Mouse (Mus musculus) liver, embryonic 15.5 days (tissue): ENCODE measurements around the gene Crmp1. TPM values are rescaled to one million over a fixed set of nuclear protein-coding genes. Genes with fewer than 3 reads are reported as not detected.

ENCODE experiments used
- ATAC-seq: fragments of 200-750 bp; cut with Nextera tagmentation; 2 replicates; pipeline ENCODE4 v1.8.0; 2017; ENCODE audit warnings: moderate number of reproducible peaks, mild to moderate bottlenecking, moderate library complexity; ENCODE audit not compliant: insufficient read depth
- H3K27ac ChIP-seq: fragments of 300-500 bp; sonication (generic); replicated peaks from 2 replicates; pipeline ENCODE4 v1.5.1; 2015; ENCODE audit warnings: mild to moderate bottlenecking, inconsistent platforms
- H3K27me3 ChIP-seq: fragments of 300-500 bp; sonication (generic); 2 replicates; pipeline ENCODE4 v1.6.1; 2015; ENCODE audit warnings: mild to moderate bottlenecking, inconsistent platforms
- H3K36me3 ChIP-seq: fragments of 300-500 bp; sonication (generic); replicated peaks from 2 replicates; pipeline ENCODE4 v1.6.1; 2015; ENCODE audit warnings: moderate library complexity, mild to moderate bottlenecking, inconsistent platforms
- H3K4me1 ChIP-seq: fragments of 300-500 bp; sonication (generic); replicated peaks from 2 replicates; pipeline ENCODE4 v1.6.1; 2015; ENCODE audit warnings: inconsistent platforms
- H3K4me2 ChIP-seq: fragments of 300-500 bp; sonication (generic); 2 replicates; pipeline ENCODE4 v1.6.1; 2015; ENCODE audit warnings: moderate library complexity, mild to moderate bottlenecking, inconsistent platforms
- H3K4me3 ChIP-seq: fragments of 300-500 bp; sonication (generic); replicated peaks from 2 replicates; pipeline ENCODE4 v1.5.1; 2015; ENCODE audit warnings: mild to moderate bottlenecking, inconsistent platforms
- H3K9ac ChIP-seq: fragments of 300-500 bp; sonication (generic); 2 replicates; pipeline ENCODE4 v1.6.1; 2015; ENCODE audit warnings: moderate library complexity, mild to moderate bottlenecking, inconsistent platforms
- H3K9me3 ChIP-seq: fragments of 300-500 bp; sonication (generic); replicated peaks from 2 replicates; pipeline ENCODE4 v1.6.1; 2016; ENCODE audit warnings: inconsistent platforms
- WGBS: fragments of 180-500 bp; shearing (Covaris S2); methylation state at CpG from one replicate; pipeline ENCODE4 v1.1.7; 2015; ENCODE audit warnings: mixed read lengths; ENCODE audit not compliant: insufficient replicate concordance; 5-methylcytosine and 5-hydroxymethylcytosine counted together
- polyA plus RNA-seq: library from polyadenylated mRNA; unstranded; fragments of >200 nt; fragmentation: Nextera tagmentation; extraction: Ambion mirVana; gene quantifications from 2 replicates; pipeline ENCODE4 v1.2.1, GENCODE M21; 2015

Crmp1 gene
- 1.0 and 1.6 TPM in 2 replicates for polyA plus RNA-seq

DNA sequence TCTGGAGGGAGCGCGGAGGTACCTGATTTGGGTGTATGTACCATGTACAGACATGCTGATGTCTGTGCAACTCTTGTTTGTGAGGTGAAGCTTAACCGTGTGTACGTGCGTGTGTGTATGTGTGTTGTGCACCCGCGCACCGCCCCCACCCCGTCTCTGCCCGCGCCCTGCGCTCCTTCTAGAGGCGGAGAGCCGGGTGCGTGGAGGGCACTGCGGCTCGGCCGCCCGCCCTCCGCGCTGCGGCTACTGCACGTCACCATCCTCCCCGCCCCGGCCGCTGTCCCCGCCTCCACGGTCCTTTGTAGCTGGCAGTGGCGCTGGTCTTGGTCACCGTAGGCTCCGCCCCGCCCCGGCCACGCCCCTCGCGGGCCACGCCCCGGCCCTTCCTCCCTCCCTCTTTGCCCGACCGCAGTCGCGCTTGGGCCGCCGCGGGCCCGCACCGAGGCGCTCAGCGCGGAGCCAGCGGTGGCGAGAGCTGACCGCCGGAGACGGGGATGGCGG is at the start of gene Crmp1:
Gene Crmp1 (plus strand): TSS at position 290 of the 501 bp plus-strand sequence.
- no peak within 1 kb of the TSS for H3K27ac ChIP-seq
- H3K9me3 ChIP-seq: no peaks in the 10 kb centered on the region
- peaks cover 7% of the 10 kb centered on the region for H3K4me1 ChIP-seq
- H3K9ac ChIP-seq: no peak within 1 kb of the TSS
- WGBS: 2% methylated on average over 48 of the region's 56 CpGs
- H3K27me3 ChIP-seq: peaks cover 71% of the 10 kb centered on the region
- no peaks in the 10 kb centered on the region for H3K36me3 ChIP-seq
- ATAC-seq: no peak
- 0 out of 2 replicates have a peak within 1 kb of the TSS, but pooled peaks have one; percentile 5 for H3K4me3 ChIP-seq
- H3K4me2 ChIP-seq: peak within 1 kb of the TSS; percentile 41

DNA sequence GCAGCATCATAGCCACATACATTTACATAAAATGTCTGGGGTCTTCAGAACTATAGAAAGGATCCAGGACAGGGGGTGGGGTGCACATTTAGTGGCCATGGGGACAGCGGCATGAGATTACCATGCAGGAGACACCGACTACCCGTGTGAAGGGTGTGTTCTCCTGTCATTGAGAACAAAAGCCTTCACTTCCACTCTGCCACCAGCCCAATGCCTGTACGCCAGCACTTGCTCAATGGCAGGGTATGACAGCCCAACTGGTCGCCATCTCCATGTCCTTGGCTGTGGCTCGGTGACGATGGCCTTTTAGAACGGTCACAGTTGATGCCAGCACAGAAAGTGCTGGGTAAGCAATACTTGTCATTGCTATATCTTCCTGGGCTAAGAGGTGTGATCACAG is 45.5 kb upstream of the Crmp1 start:
- no peak overlapping the region for H3K4me3 ChIP-seq
- WGBS: 55% methylated on average over 8 of the region's 8 CpGs
- no peaks in the 10 kb centered on the region for H3K9me3 ChIP-seq
- no peak overlapping the region for H3K9ac ChIP-seq
- no peak overlapping the region for H3K4me2 ChIP-seq
- H3K4me1 ChIP-seq: no peaks in the 10 kb centered on the region
- H3K36me3 ChIP-seq: no peaks in the 10 kb centered on the region
- H3K27me3 ChIP-seq: no peaks in the 10 kb centered on the region
- no peak overlapping the region for H3K27ac ChIP-seq
- ATAC-seq: no peak

DNA sequence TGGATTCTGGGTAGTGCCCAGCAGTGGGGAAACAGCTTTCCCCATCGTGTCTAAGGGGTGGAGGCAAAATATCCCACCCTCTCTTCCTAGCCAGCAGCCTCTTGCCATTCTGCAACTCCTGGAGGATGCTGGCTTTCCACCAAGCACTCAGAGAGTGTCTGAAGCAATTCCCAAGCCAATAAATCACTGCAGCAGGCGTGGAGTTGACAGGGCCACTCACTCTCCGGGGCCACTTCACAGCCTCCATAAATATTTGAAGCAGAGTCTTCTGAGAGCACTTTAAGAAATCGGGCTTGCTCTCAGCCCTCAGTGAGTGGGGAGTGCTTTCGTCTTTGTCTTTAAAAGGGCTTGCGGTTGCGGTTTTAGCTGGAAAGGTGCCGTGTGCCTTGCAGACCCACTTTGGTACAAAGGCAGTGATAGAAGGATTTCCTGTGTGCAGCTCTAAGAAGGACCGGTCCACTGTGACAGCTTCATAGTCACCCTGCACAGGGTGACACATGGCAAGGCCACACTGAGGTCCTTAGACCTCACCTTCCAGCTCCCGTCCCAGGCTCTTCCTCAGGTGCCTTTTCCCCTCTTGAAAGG is 45.0 kb upstream of the Crmp1 start:
- no peak overlapping the region for H3K9ac ChIP-seq
- no peak overlapping the region for H3K4me2 ChIP-seq
- WGBS: 39% methylated on average over 10 of the region's 10 CpGs
- H3K27ac ChIP-seq: no peak overlapping the region
- no peak overlapping the region for H3K4me3 ChIP-seq
- ATAC-seq: no peak
- H3K4me1 ChIP-seq: no peaks in the 10 kb centered on the region
- no peaks in the 10 kb centered on the region for H3K36me3 ChIP-seq
- H3K9me3 ChIP-seq: no peaks in the 10 kb centered on the region
- H3K27me3 ChIP-seq: no peaks in the 10 kb centered on the region

DNA sequence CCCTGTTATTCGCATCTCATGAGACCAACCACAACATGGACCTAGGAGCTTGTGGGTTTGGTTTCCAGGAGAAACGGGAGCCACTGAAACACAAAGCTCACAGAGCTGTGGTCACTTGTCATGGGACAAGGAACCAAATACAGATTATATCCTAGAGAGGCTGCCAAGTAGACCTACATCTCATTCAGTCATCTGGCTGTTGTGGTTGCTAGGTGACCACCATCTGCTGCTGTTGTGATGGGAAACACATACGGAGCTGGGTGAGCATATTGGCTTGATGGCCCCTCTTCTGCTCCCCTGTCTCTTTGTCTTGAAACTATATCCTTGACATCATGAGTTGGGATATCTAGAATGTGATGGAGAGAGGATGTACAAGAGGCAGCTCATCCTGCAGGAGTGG is 44.3 kb upstream of the Crmp1 start:
- H3K4me1 ChIP-seq: no peaks in the 10 kb centered on the region
- ATAC-seq: no peak
- no peak overlapping the region for H3K4me3 ChIP-seq
- no peak overlapping the region for H3K4me2 ChIP-seq
- no peak overlapping the region for H3K27ac ChIP-seq
- no peaks in the 10 kb centered on the region for H3K9me3 ChIP-seq
- H3K9ac ChIP-seq: no peak overlapping the region
- 45% methylated on average over 3 of the region's 3 CpGs for WGBS
- H3K36me3 ChIP-seq: no peaks in the 10 kb centered on the region
- no peaks in the 10 kb centered on the region for H3K27me3 ChIP-seq

DNA sequence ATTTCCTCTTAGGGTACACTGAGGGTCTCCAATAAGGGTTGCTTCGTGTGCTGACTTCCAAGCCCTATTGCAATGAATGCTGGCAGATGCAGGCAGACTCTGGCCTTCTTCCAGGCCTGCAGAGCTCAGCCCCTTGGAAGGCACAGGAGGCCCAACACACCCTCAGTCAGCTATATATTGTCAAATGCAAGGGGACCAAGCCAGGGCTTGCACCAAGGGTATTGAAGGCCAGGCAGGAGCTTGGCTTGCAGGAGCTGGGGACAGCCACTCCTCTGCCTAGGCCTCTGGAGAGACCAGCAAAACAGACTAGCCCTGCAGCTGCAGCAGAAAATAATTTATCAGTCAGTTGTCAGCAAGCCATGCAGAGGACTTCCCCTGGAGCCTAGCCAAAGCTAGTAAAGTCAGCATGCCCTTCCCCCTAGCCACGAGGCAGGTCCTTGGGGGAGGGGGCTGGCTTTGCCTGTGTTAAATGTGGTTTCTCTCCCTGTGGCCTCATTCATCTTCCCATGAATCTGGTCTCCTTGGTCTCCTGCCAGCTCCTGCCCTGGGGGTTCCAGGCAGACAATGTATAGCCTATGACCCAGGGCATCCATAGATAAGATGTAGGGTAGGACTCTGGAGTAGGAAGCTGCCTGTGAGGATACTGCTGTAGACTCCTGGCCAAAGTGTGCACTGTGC is 43.6 kb upstream of the Crmp1 start:
- no peaks in the 10 kb centered on the region for H3K9me3 ChIP-seq
- no peaks in the 10 kb centered on the region for H3K27me3 ChIP-seq
- H3K4me3 ChIP-seq: no peak overlapping the region
- no peak for ATAC-seq
- H3K9ac ChIP-seq: no peak overlapping the region
- no peaks in the 10 kb centered on the region for H3K4me1 ChIP-seq
- no peaks in the 10 kb centered on the region for H3K36me3 ChIP-seq
- no peak overlapping the region for H3K27ac ChIP-seq
- 33% methylated on average over 2 of the region's 2 CpGs for WGBS
- no peak overlapping the region for H3K4me2 ChIP-seq

DNA sequence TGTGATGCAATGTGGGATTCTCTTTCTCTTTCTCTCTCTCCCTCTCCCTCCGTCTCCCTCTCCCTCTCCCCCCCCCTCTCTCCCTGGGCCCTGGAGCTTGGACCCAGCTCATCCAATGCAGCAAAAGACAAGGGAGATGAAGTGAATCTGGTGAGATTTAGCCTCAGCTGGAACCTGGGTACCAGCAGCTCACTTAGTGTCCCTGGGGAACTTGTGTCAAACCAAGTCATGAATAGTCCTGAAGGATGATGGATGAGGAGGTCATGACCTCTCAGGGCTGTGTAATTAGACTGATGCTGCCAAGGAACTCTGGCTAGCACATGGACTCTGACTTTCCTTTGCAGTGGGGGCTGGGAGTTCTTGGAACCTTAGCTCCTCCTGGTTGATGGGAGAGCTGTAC is 39.5 kb upstream of the Crmp1 start:
- ATAC-seq: no peak
- Histone ChIP-seq H3K9ac (no peak overlapping the region), H3K27me3 (no peaks in the 10 kb centered on the region), H3K36me3 (no peaks in the 10 kb centered on the region), H3K4me3 (no peak overlapping the region), H3K27ac (no peak overlapping the region), H3K9me3 (no peaks in the 10 kb centered on the region), H3K4me2 (no peak overlapping the region), H3K4me1 (no peaks in the 10 kb centered on the region)
- WGBS: 33% methylated on average over 1 of the region's 1 CpGs

DNA sequence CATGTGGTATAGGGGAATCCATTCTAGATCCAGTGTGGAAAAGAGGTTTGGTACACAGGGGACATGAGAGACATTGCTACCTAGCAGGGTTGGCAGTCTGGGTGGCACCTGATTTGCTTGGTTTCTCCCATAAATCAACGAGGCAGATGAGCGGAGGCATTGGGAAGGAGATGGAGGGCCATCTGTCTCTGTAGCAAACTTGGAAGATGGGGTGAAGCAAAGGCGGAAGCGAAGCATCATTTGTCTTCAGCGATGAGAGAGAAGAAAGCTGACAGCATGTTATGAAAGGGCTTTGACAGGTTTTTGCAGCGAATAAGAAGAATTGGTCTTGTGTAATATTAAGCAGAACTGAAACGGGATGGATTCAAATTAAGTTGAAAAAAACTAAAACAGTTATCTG is 36.9 kb upstream of the Crmp1 start:
- WGBS: 67% methylated on average over 7 of the region's 7 CpGs
- Histone ChIP-seq H3K9me3 (no peaks in the 10 kb centered on the region), H3K4me3 (no peak overlapping the region)

DNA sequence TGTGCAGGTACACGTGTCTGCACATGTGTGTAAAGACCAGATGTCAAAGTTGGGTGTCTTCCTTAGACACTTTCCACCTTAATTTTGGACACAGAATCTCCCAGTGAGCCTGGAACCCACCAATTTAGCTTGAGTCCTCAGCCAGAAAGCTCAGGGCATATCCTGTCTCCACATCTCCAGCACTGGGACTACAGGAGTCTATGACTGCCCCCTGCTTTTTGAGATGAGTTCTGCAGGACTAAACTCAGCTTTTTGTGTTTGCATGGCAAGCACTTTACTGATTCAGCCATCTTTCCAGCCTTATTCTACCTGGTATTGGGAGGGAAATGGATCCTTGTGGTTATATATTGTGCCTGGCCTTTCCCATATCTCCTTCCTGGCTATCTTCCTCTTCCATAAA is 36.3 kb upstream of the Crmp1 start:
- Histone ChIP-seq H3K4me3 (no peak overlapping the region), H3K36me3 (no peaks in the 10 kb centered on the region), H3K9ac (no peak overlapping the region), H3K4me2 (no peak overlapping the region), H3K4me1 (no peaks in the 10 kb centered on the region), H3K27ac (no peak overlapping the region), H3K27me3 (no peaks in the 10 kb centered on the region), H3K9me3 (no peaks in the 10 kb centered on the region)
- no peak for ATAC-seq
- 39% methylated on average over 1 of the region's 1 CpGs for WGBS

More for the DNA sequence above, 36.9 kb upstream of the Crmp1 start:
- H3K4me1 ChIP-seq: no peaks in the 10 kb centered on the region
- H3K9ac ChIP-seq: no peak overlapping the region
- H3K27ac ChIP-seq: no peak overlapping the region
- no peak overlapping the region for H3K4me2 ChIP-seq
- H3K27me3 ChIP-seq: no peaks in the 10 kb centered on the region
- no peaks in the 10 kb centered on the region for H3K36me3 ChIP-seq
- no peak for ATAC-seq

DNA sequence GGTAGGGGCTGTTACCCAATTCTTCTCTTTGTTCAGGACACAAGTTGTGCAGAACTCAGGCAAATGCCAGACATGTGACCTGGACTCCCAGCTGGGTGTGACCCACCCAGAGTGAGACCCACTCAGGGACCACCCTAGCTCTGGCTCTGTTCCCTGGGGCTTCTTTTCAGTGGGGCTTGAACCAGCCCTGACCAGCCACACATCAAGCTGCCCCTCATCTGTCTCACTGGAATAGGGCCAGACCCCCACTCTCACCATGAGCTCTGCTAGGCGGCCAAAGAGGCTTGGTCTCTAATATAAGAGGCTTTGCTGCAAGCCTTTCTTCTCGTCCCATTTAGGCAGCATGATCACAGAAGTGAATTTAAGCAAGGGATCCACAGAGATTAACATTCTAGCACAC is 35.4 kb upstream of the Crmp1 start:
- Histone ChIP-seq H3K27ac (no peak overlapping the region), H3K4me1 (no peaks in the 10 kb centered on the region), H3K27me3 (no peaks in the 10 kb centered on the region), H3K9me3 (no peaks in the 10 kb centered on the region), H3K4me2 (no peak overlapping the region), H3K9ac (no peak overlapping the region), H3K4me3 (no peak overlapping the region), H3K36me3 (no peaks in the 10 kb centered on the region)
- no peak for ATAC-seq
- WGBS: 34% methylated on average over 2 of the region's 2 CpGs

DNA sequence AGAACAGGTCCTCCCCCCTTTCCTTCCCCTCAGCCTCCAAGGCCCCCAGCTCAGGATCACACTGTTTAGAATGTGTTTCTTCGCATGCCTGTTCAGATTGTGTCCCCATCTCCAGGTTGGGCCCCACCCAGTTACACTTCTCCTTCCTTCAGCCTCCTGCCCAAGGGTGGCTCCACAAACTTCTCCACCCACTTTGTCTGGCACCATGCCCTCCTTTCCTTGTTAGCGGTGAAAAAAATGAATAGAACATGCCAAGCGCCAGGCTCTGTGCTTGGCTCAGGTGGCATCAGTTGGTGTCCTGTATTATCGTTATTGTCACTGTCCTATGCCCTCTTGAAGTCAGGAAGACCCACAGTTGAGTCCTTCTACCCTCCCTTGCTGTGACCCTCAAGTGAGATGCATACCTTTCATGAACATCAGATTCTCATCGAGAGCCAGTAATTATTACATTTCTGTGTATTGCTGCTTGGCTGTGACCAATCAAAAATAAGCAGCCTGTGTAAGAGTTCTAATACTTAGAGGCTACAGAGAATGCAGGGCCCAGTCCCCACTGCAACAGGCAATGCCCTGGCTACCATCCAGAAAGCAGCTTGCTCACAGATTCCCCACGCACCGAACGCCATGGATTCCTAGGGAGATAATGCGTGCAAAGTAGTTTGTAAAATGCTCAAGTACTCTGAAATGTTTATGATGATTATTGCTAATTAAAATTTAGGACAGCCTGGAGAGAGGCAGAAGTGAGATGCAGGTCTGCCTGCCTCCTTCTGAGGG is 28.6 kb upstream of the Crmp1 start:
- H3K9me3 ChIP-seq: no peaks in the 10 kb centered on the region
- no peak overlapping the region for H3K9ac ChIP-seq
- no peaks in the 10 kb centered on the region for H3K27me3 ChIP-seq
- no peaks in the 10 kb centered on the region for H3K4me1 ChIP-seq
- H3K36me3 ChIP-seq: no peaks in the 10 kb centered on the region
- no peak overlapping the region for H3K27ac ChIP-seq
- 72% methylated on average over 9 of the region's 9 CpGs for WGBS
- no peak overlapping the region for H3K4me3 ChIP-seq
- no peak overlapping the region for H3K4me2 ChIP-seq
- ATAC-seq: no peak

DNA sequence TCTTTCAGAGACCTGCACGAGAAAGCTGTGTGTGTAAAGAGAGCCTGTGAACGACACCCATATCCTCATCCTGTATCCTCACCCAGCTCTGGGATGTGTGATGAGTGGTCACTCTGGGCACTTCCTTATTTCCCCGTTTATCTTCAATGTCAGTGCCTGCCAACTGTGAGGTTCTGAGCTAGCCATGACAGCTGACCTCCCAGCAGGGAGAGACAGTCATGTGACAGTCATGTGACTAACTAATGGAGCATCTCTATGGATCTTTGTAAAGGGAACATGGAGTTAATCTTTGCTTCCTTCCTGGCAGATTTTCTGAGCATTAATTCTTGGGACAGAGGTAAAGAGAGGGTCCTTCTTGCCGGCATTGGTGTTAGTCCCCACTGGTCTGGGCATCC is 28.0 kb upstream of the Crmp1 start:
- 44% methylated on average over 4 of the region's 4 CpGs for WGBS

More for the DNA sequence above, 28.0 kb upstream of the Crmp1 start:
- Histone ChIP-seq H3K4me2 (no peak overlapping the region), H3K27ac (no peak overlapping the region), H3K9me3 (no peaks in the 10 kb centered on the region), H3K27me3 (no peaks in the 10 kb centered on the region), H3K36me3 (no peaks in the 10 kb centered on the region), H3K4me3 (no peak overlapping the region), H3K4me1 (no peaks in the 10 kb centered on the region), H3K9ac (no peak overlapping the region)
- no peak for ATAC-seq
